Mouse (Mus musculus) mature B cell (primary cell): ENCODE results near the gene Ntmt1.

ENCODE experiments used
- in situ Hi-C: fragments of 300-500 bp; cut with MboI; formaldehyde crosslinking; loops from 2 replicates; pipeline ENCODE4 v1.14.3; 2019

The Ntmt1 gene

DNA sequence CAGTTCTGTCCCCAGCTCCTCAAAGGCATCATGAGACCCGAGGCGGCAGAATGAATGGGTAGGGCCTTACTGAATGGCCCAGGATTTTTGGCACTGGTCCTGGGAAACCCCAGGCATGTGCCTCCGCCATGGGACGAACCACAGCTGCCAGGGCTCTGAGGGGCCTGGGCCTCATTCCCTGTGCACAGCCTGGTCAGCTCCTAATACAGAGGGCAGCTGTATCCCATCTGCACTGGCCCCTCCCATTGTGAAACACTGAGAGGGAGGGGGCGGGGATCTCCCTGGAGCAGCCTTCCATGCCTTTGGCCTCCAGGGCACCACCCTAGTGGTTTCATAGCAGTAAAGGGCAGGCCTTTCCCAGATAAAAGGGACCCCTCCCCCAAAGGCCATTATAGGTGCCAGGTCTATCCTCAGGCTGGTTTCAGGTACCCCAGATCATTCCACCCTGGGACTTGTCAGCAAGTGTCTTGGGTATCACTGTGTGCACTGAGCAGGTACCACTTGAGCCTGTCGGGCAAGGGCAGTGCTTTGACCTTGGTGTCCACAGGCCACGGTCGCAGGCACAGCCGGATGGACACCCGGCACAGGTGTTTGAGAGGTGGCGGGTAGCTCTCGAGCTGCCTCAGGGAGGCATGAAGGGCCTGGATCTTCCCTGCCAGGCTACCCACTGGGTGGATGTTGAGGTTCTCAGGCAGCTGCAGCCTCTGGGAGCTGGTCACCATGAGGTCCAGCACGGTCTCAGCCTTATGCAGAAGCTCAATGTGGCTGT is 15.9 kb downstream of the Ntmt1 start:
- in situ Hi-C loops, result no loop called here

DNA sequence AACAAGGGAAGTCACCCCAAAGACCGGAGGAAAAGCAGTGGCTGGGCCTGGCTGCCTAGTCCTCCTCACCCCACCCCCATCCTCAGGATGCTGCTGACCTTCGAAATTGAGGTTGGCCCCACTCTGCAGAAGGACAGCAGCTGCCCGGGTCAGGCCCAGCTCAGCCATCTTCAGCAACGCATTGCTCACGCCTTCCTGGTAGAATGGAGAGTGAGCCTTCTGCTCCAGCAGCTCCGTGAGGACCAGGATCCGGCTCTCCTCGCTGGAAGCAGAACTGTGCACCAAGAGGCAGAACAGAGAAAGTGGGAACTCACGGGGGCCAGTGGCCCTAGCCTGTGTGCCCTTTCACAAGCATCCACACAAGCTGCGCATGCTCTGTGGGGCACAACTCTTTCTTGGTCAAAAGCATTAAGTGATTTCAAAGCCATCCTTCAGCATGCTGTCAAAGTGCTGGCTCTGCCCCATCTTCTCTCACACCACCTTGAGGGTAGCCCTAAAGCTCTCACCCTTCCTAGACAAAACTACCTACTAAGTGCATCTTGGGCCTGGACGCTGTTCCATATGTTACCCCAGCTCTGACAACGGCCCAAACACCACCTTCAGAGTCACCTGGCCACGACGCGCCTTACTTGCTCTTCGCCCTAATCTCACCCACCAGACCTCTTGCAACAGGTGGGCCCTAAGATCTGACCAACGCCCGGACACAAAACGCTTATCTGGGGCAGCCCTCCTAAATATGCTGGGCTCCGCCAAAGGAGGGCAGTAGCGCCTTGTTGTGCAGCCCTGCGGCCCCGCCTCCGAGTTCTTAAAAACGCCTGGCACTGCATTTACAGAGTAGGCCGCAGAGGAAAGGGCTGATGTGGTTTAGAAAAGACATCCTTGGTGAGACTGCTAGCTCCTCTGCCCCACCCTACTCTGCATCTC is 19.5 kb downstream of the Ntmt1 start:
- in situ Hi-C loops, result no loop called here

DNA sequence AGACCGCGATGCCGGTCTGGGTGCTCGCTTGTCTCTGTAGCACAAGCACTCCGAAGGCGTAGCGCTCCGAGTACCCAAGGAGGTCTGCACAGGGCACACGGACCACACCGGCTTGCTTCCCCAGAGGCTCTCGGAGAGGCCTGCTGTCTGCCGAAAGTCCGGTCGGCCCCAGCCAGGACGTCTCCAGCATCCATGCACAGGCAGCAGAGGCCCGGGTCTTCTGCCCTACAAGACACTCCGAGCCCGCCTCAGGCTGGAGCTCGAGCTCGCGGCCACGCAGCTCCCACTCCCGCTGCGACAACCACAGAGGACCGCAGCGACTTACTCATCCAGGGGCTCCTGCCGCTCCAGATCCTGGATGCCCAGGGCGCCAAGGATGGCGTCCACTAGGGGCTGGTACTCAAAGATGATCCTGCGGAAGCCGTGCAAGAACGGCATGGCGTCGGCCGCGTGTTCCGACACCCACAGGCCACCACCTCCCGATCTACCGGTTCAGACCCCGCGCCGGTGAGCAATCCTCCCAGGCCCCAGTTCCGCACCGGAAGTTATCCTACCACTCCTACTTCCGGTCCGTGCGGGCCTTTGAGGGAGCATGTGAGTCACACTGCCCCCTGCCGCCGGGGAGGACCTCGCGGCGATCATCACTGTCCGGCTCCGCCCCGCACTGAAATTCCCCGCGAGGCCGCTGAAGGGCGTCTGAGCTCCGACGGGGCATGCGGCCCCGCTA is 20.3 kb downstream of the Ntmt1 start:
- in situ Hi-C loops, result no loop called here

DNA sequence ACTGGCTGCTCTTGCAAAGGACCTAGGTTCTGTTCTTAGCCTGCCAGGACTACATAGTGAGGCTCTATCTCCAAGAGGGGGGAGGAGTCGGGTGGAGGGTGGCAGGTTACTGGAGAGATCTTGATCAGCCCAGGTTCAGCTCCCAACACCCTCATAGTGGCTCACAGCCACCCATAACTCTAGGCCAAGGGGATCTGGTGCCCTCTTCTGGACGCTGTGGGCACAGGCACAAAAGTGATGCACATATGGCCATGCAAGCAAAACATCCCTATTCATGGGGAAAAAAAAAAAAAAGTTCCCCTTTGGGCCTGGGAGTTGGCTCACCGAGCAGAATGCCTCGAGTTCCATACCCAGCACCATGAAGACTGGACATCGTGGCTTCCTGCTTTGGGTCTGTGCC is 21.7 kb downstream of the Ntmt1 start:
- in situ Hi-C loops, result no loop called here

DNA sequence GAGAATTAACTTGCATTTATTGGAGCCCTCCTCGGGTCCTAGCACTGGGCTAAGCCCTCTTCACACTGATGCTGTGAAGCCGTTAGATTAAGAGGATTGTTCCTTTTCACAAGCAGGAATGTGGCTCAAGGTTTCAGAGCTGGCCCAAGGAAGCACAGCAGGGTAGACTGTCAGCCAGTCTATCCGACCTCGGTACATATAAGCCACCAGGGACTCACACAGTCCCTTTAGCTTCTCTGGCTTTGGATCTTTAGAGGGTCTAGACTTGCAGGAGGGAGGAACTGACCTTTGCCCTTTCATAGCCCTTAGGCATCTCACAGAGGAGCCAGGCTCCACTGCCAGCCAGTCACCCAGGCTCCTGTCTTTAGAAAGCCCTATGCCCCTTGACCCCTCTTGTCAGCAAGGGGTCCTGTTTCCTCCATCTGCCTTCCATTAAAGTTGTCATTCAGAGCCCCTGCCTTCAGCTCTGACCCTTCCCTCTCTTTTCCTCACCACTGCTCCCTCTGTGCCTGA is 22.7 kb downstream of the Ntmt1 start, which contains the start of gene Asb6:
Gene Asb6, minus strand, starts transcription at position 51 of the 513 bp plus-strand sequence.
- in situ Hi-C loops, result no loop called here

DNA sequence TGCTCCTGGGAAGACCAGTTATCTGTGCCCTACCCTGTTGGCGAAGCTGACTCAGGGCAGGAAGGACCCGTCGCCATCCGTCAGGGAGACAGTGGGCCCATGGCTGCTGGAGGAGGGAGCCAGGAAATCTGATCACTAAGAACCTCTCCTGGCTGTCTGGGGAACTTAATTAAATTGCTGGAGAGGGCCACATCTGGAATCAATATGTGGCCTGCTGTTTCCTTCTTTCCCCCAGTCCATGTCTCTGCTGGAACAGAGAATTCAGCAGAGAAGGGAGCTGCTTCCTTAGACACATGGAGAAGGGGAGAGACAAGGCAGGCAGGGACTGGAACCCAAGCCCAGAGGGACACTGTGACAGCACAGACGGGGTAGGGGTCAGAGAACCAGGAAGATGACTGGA is 26.0 kb downstream of the Ntmt1 start:
- in situ Hi-C loops, result no loop called here

DNA sequence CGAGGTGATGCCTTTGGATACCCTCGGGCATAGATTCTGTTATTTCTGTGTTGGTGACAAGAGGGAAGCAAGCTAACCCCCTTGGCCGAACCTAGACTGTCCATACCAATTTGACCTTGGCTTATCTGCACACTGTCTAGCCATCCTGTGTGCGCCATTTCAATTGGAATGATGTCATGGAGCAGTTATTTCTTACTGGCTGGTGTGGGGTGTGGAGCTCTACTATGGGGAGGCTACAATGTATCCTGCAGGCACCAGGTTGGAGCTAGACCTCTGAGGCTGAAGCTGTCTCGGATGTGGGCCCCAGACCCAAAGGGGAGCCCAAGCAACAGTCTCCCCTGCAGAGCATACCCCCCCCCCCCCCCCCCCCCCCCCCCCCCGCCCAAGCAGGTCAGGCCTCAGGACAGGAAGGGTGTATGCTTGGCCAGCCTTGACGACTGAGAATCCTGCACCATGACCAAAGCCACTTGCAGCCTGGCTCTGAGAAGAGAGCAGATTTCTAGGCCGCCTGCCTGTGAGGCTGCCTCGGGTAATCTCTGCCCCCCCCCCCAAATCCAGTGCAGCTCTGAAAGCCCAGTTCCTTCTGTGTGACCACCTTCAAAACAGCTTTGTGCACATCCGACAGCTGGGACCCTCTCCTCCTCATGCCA is 26.9 kb downstream of the Ntmt1 start, which contains the start of gene Prrx2:
Gene Prrx2, plus strand, starts transcription at position 600 of the 650 bp plus-strand sequence.
- in situ Hi-C loops, result no loop called here

DNA sequence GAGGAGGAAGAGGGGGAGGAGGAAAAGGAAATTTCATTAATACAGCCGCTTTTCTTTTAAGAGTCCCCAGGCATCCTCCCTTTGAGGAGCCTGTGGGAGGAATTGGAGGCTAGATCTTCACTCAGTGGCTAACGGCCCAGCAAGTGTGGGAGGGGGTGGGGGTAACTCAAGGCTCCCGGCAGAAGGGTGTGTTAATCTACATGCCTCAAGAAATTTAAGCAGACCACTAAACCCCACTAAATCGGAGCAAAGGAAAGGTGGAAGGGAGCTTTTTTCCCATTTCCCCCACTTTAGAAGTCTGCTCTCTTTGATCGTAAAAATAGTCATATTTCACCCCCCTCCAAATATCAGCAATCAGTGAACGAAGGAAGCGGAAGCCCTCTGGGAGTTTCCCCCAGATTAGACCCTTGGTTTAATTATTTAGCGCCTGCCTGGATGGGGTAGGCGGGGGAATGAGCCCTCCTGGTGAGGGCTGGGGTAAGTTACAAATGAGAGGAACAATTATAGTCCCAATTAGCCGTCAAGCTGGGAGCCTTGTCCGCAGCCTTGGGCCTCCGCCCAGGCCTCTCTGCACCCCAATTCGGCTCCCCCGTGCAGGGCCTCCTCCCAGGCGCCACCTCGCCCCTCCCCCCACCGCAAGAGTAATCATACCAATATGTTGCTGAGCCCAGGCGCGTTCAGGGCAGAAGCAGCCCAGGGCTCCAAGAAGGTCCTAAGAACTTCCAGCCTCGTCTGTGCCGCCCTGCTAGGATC is 28.8 kb downstream of the Ntmt1 start:
- in situ Hi-C loops, result no loop called here

DNA sequence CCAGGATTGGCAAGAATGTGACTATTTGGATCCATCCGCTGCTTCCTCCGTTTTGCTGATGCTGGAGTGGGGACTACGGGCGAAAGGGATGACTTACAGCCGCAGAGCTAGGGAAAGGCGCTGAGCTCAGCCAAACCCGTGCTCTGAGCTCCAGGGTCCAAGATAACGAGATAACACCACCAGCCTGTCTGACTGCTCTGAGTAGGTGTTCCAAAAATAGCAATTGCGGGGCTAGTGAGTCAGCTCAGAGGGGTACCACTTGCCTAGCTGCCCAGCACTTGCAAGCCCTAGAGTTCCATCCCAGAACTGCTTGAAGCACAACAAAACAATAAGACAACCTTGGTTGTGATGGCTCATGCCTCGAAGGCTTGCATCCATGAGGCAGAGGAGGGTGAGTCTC is 35.0 kb downstream of the Ntmt1 start:
- in situ Hi-C loops, result no loop called here

DNA sequence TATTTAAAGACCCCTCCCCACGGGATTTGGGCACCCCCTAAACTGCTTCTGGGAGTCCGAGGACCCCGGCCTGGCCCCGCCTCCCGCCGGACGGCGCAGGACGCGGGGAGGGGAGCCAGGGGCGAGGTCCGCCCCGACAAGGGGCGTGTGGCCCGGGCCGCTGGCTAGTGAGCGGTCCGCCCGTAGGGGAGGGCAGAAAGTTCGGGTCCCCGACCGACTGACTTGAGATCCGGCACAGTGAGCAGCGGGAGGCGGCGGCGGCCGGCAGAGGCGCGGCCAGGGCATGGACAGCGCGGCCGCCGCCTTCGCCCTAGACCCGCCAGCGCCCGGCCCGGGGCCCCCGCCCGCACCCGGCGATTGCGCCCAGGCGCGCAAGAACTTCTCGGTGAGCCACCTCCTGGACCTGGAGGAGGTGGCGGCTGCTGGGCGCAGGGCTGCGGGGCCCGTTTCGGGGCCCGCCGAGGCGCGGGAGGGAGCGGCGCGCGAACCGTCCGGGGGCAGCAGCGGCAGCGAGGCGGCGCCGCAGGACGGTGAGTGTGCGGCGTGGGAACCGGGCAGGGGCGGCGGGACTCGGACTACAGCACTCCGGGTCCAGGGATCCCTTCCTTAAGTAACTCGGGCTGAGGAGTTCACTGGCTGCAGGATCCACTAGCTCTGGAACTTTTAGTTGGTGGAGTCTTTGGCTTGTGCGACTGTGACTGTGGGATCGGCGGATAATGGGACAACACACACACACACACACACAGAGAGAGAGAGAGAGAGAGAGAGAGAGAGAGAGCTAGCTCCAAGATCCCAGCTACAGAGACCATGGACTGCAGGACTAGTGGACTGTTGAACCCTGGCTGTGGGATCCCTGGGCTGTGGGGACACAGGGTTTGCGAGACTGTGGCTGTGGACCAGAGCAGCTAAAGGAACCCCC is 37.8 kb downstream of the Ntmt1 start:
- in situ Hi-C loops, result no loop called here

DNA sequence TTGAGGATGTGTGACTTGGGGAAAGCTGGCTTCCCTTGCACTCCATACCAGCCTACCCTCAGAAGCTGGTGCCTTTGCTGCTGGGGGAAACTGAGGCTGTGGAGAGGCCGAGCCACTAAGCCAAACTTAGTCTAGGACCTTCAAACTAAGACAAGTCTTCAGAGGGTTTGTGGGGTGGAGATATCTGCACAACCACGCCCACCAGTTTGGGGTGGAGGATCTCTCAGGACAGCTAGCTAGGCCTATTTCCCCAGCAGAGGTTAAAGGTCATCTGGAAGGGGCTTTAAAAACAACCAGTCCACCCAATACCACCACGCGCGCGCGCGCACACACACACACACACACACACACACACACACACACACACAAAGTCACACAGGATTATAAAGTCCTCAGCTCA is 38.6 kb downstream of the Ntmt1 start:
- in situ Hi-C loops, result no loop called here

DNA sequence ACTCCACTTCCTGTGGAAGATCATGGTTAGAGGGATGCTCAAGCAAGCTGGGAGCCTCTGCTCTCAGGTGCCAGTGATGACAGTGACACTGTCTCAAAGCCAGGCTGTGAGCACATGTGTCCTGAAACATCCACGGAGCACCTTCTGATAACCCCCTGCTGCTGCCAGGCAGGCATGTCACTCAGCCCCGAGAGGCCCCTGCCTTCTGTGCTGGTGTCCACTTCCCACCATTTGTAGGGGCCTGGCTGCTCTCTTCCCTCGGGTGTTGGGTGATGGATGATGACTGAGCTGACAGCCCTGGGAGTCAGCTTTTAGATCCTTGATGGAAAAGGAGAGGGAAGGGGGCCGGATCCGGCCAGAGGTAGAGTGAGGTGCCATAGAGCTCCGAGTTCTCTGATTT is 39.1 kb downstream of the Ntmt1 start:
- in situ Hi-C loops, result no loop called here

DNA sequence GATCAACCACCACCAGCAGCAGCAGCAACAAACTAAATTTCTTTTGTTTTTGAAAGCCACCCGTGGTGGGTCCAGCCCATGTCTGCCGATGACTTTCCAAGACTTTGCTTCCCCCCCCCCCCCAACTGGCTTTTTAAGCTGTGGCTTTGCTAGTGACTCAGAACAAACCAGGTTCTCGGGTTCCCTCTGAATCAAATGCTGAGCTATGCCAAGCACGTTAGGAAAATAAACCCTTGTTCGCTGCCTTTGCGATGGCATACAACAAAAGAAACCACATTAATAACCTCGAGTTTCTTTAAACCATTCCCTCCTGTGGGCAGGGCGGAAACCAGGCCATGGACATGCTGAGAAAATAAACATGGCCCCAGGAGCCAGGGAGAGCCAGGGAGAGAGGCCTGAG is 40.6 kb downstream of the Ntmt1 start:
- in situ Hi-C loops, result no loop called here

DNA sequence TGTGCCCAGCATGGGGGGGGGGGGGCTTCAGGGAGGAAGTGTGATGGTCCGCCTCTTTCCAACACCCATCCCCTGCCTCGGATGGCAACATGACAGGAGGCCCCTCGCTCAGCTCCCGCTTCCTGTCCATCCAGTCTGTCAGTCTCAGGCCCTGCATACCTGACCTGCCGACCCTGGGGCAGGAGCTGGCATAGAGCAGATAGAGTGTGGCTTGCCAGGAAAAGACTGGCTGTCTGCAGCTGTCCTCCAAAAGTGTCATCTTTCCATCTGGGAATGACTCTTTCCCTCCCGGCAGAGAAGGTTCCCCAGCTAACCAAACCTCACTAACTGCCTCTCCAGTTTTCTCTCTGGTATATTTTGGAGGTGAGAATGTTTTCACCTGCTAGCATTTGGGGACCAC is 43.0 kb downstream of the Ntmt1 start:
- in situ Hi-C loops, result no loop called here

DNA sequence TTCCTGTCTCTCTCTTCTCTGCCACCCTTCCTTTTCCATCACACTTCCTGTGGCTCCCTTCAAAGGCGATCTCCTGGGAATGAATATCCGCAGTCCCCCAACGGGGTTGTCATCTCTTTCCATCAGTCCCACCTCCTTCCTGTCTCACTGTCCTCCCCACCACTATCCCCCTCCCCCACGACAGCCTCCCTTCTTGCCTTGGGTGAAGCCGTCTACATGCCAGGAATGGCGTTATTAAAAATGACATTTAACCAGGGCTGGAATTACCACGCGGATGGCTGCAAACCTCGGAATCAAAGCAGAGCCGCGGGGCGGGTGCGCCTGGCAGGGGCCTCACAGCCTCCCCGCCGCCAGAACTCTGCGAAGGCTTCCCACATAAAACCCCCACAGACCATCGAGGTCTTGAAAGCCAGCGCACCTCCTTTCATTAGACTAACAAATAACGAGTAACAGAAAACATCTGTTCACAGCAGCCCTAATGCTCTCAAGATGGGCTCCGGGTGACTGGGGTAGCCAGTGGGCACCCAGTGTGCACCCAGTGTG is 45.2 kb downstream of the Ntmt1 start:
- in situ Hi-C loops, result no loop called here

DNA sequence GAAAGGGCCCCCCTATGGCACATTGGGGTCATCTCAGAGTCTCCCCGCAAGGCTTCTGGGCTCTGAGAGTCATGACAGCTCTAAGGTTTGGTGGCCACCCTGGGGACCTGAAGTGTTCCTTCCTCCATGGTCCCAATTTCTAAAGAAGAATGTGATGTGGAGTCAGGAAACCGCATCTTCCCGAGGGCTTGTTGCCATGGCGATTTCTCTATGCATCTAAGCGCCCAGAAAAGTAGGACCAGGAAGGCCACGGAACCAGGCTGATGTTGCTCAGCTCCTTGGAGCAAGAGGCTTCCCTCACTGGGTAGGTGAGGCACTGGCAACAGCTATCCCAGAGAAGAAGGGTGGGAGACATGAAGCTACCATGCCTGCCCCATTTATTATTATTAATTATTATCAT is 49.5 kb downstream of the Ntmt1 start:
- in situ Hi-C loops, result no loop called here

DNA sequence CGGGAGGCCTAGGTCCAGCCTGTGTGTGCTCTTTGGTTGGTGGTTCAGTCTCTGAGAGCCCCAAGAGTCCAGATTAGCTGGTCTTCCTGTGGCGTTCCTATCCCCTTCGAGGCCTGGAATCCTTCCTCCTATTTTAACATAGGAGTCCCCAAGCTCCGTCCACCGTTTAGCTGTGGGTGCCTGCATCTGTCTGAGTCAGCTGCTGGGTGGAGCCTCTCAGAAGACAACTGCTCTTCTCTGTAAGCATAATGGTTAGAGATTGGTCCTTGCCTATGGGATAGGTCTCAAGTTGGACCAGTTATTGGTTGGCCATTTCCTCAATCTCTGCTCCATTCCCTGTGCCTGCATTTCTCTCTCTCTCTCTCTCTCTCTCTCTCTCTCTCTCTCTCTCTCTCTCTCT is 52.2 kb downstream of the Ntmt1 start:
- in situ Hi-C loops, result no loop called here

DNA sequence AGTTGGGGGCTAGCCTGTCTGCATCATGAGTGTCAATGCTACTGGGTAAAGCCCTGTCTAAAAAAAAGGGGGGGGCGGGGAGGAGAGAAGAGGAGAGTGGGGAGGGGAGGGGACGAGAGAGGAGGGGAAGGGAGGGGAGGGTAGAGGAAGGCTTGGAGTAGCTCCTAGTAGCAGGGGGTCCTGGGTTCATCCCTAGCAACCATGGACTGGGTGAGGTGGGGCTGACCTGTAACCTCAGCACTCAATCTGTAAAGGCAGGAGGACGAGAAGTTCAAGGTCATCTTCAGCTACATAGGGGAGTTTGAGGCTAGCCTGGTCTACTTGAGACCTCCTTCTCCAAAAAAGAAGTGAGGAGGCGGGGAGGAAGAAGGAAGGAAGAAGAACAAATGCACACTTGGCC is 54.5 kb downstream of the Ntmt1 start:
- in situ Hi-C loops, result no loop called here

DNA sequence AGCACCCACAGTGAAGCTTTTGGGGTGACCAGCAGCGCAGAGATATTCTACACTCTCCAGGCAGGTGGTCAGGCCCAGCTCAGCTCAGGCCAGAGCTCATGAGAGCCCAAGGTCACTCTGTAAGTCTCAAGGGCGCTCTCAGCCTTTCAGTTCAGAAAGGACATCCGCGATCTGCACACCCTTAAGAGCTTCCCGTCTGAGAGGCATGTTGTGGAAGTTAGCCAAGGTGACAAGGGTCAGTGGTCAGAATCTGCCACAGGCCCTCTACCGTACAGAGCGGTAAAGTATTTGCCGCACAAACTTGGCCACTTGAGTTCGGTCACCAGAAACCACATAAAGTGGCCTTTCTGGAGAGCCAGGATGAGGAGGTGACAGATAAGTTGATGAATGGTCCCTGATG is 55.9 kb downstream of the Ntmt1 start:
- in situ Hi-C loops, result no loop called here
